Mouse (Mus musculus) C2C12 (cell line): ENCODE measurements at regions not wholly inside any gene's neighbourhood (a gene's known extent, or its start where the extent isn't known, plus 50 kb on each side); places are given as distances from the start of the nearest gene placed in this dataset.
"Not testable (repeated sequence)": the region's sequence is repeated elsewhere in the genome, so short reads cannot be mapped to it uniquely, and the experiment has no call there.

ENCODE experiments used
- H3K27me3 ChIP-seq: one replicate; pipeline ENCODE4 v1.6.1; 2011; ENCODE audit not compliant: control insufficient read depth, insufficient read depth, insufficient read length
- H3K36me3 ChIP-seq: one replicate; pipeline ENCODE4 v1.6.1; 2011; ENCODE audit not compliant: control insufficient read depth, insufficient read depth
- H3K4me3 ChIP-seq: one replicate; pipeline ENCODE4 v1.5.1; 2011; ENCODE audit warnings: mild to moderate bottlenecking, control low read depth; ENCODE audit not compliant: poor library complexity, insufficient read depth, severe bottlenecking
- H3K79me2 ChIP-seq: one replicate; pipeline ENCODE4 v1.6.1; 2011; ENCODE audit not compliant: control insufficient read depth, insufficient read depth
- H3K79me3 ChIP-seq: one replicate; pipeline ENCODE4 v1.6.1; 2011; ENCODE audit warnings: low read depth, control low read depth
- H3ac ChIP-seq: one replicate; pipeline ENCODE3; 2011; ENCODE audit warnings: low read depth; ENCODE audit not compliant: control insufficient read depth, insufficient read length
- CEBPB ChIP-seq: IDR thresholded peaks from one replicate; pipeline ENCODE4 v1.6.1; 2011; ENCODE audit warnings: low read depth, mild to moderate bottlenecking, control low read depth, moderate library complexity
- CTCF ChIP-seq: IDR thresholded peaks from one replicate; pipeline ENCODE4 v1.5.1; 2011; ENCODE audit not compliant: control insufficient read depth, insufficient read depth, insufficient read length
- FOSL1 ChIP-seq: IDR thresholded peaks from one replicate; pipeline ENCODE4 v1.8.0; 2011; ENCODE audit warnings: mild to moderate bottlenecking, low read length; ENCODE audit not compliant: poor library complexity, insufficient read depth, severe bottlenecking
- MAX ChIP-seq: IDR thresholded peaks from one replicate; pipeline ENCODE4 v1.6.1; 2011; ENCODE audit warnings: mild to moderate bottlenecking, control low read depth
- MYOD1 ChIP-seq: IDR thresholded peaks from one replicate; pipeline ENCODE4 v1.6.1; 2011; ENCODE audit warnings: low read depth; ENCODE audit not compliant: control insufficient read depth, insufficient read length
- MYOG ChIP-seq: IDR thresholded peaks from one replicate; pipeline ENCODE4 v1.6.1; 2011; ENCODE audit not compliant: control insufficient read depth, insufficient read length; ENCODE audit errors: extremely low read depth
- USF1 ChIP-seq: IDR thresholded peaks from one replicate; pipeline ENCODE4 v1.6.1; 2011; ENCODE audit warnings: low read depth, mild to moderate bottlenecking, control low read depth, moderate library complexity

DNA sequence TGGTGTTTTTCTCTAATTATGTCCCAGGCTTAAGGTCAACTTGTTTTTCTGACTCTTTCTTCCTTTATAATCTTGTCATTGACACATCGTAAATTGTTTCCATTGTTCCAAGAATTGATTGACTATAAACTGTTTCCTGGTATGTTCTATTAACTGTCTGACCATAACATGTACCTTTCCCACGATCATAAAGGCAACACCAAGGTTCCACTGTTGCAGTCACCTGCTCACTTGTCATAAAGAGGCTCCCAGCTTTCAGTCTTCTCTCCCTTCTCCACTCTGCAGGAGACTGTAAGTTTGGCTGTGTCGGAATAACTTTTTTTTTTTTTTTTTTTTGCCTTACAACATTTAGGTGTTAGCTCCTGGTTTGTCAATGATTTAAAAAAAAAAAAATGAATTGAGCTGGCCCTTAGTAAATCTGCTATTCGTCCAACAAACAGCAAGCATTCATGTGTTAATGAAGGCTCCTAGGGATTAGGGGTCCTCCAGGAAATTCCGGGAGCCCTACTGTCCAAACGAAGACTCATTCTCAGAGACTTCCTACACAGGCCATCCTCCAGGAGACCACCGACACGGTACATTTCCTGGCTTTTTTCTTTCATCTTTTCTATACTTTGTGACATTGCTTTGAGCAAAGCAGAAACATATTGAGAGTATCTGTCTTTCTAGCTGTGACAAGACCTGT lies 122.2 kb upstream of the Trim24 start:
- Histone ChIP-seq H3K79me3 (no peaks in the 10 kb centered on the region), H3ac (no peak overlapping the region), H3K4me3 (no peak overlapping the region), H3K27me3 (no peaks in the 10 kb centered on the region), H3K79me2 (no peaks in the 10 kb centered on the region), H3K36me3 (no peaks in the 10 kb centered on the region)
- TF ChIP-seq MYOG (no peak), MYOD1 (no peak), MAX (no peak), CTCF (no peak), FOSL1 (no peak), CEBPB (no peak), USF1 (no peak)

DNA sequence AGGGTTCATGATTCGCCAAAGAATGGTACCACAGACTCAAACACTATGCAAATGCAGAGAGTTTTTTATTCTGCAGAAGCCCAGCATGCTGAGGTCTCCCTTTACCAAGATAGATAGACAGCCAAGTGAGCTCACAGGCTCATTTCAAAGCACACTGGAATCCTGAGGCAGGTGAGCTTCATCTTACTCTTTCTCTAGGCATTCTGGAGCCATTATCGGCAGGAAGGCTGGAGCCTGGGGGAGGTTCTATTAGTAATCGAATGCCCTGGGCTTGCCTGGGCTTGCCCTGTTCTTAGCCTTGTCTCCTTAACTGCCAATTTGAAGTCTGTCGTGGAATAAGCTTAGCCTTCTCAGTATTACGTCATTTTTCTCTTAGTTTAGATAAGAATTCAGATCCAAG lies 121.6 kb upstream of the Trim24 start:
- Histone ChIP-seq H3K27me3 (no peaks in the 10 kb centered on the region), H3K79me3 (no peaks in the 10 kb centered on the region)
- TF ChIP-seq USF1 (no peak), CTCF (no peak), MAX (no peak)

DNA sequence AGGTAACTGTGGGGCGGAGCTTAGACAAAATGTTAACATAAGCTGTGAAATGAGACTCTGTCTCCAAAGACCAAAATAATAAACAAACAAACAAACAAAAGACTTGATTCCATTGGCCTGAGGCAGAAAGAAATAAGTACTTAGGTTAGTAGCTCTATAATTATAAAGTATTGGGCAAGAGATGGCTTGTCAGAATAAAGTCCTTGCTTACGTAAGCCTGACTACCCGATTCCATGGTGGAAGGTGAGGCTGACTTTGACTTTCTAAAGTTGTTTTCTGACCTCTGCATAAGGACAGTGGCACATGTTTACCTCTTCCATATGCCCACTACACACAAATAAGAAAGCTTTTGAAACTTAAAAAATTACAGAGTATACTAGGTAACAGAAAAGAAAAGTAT lies 120.3 kb upstream of the Trim24 start:
- H3ac ChIP-seq = no peak overlapping the region
- no peak overlapping the region for H3K4me3 ChIP-seq
- no peaks in the 10 kb centered on the region for H3K27me3 ChIP-seq
- H3K36me3 ChIP-seq = no peaks in the 10 kb centered on the region
- H3K79me2 ChIP-seq = no peaks in the 10 kb centered on the region
- TF ChIP-seq CEBPB (no peak), USF1 (no peak), MAX (no peak), FOSL1 (no peak), CTCF (no peak), MYOG (no peak), MYOD1 (no peak)
- H3K79me3 ChIP-seq = no peaks in the 10 kb centered on the region

More for the DNA sequence above, 121.6 kb upstream of the Trim24 start:
- H3K79me2 ChIP-seq = no peaks in the 10 kb centered on the region
- no peak overlapping the region for H3K4me3 ChIP-seq
- H3ac ChIP-seq = no peak overlapping the region
- no peaks in the 10 kb centered on the region for H3K36me3 ChIP-seq

DNA sequence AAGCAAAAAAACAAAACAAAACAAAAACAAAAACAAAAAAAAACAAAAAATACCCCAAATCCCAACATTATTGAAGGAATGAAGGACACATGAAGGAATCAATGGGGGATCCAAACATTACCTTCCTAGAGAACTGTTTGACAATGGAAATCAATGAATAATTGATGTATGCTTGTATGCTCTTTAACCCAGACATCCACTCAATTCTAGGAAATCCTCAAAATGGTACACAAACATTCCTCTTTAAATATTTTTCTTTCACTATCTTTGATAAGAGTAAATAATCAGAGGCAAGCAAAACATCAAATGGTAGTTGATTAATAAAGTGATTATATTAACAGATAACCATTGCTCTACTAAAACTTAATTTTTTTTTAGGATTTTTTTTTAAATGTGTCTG lies 118.9 kb upstream of the Trim24 start:
- H3K36me3 ChIP-seq = no peaks in the 10 kb centered on the region

DNA sequence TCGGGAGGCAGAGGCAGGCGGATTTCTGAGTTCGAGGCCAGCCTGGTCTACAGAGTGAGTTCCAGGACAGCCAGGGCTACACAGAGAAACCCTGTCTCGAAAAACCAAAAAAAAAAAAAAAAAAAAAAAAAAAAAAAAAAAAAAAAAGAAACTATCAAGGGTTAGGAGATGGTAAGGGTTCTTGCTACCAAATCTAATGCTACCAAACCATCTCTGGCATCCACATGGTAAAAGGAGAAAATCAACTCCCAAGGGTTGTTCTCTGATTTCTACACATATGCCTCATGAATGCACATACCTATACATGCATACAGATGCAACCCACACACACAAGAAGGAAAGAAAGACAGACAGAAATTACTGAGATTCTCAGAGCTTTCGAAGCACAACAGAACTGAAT lies 109.6 kb upstream of the Trim24 start:
- H3K27me3 ChIP-seq, H3ac ChIP-seq, H3K79me3 ChIP-seq: not testable (repeated sequence)

More for the DNA sequence above, 118.9 kb upstream of the Trim24 start:
- no peak overlapping the region for H3K4me3 ChIP-seq
- H3ac ChIP-seq = no peak overlapping the region
- H3K27me3 ChIP-seq = no peaks in the 10 kb centered on the region
- TF ChIP-seq USF1 (no peak), MYOG (no peak), MYOD1 (no peak), FOSL1 (no peak), MAX (no peak), CEBPB (no peak), CTCF (no peak)
- no peaks in the 10 kb centered on the region for H3K79me2 ChIP-seq
- no peaks in the 10 kb centered on the region for H3K79me3 ChIP-seq

DNA sequence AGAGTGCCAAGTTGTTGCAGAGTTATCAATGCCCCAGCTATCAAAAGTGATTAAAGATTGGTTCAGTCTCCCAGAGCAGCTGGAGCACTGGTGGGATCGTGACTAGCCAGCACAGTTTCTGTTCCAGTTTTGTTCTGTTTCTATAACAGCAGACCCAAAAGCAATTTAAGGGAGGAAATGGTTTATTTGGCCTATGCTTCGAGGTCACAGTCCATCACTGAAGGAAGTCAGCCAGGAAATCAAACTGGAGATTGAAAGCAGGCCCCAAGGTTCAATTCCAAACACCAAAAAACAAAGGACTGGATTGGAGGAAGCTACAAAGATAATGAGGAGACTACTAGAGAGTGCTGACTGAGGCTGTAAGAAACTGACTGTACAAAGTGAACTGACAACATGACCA lies 107.6 kb upstream of the Trim24 start:
- Histone ChIP-seq H3K4me3 (no peak overlapping the region), H3K79me3 (no peaks in the 10 kb centered on the region), H3K79me2 (no peaks in the 10 kb centered on the region), H3K36me3 (no peaks in the 10 kb centered on the region), H3ac (no peak overlapping the region), H3K27me3 (no peaks in the 10 kb centered on the region)
- TF ChIP-seq MYOG (no peak), FOSL1 (no peak), USF1 (no peak), MAX (no peak), CTCF (no peak), CEBPB (no peak), MYOD1 (no peak)

More for the DNA sequence above, 109.6 kb upstream of the Trim24 start:
- not testable (repeated sequence) for H3K4me3 ChIP-seq, H3K79me2 ChIP-seq, H3K36me3 ChIP-seq
